Mouse (Mus musculus) ES-E14 (cell line): ENCODE measurements around the gene Bloc1s3. TPM values are rescaled to one million over a fixed set of nuclear protein-coding genes. Genes with fewer than 3 reads are reported as not detected.
A peak's percentile ranks its signal among the peaks of the same experiment; 100 is the strongest.
"Not testable (repeated sequence)": the region's sequence is repeated elsewhere in the genome, so short reads cannot be mapped to it uniquely, and the experiment has no call there.

Source experiments
- DNase-seq: peaks from one replicate; pipeline ENCODE4 v3.0.0-alpha.2; 2013; ENCODE audit warnings: low read depth, low spot score
- H3K27ac ChIP-seq: 2 replicates; pipeline ENCODE4 v1.5.1; 2012; ENCODE audit warnings: low read depth, mild to moderate bottlenecking, low read length, moderate library complexity, mixed read lengths; ENCODE audit not compliant: poor library complexity, insufficient read depth, severe bottlenecking
- H3K36me3 ChIP-seq: 2 replicates; pipeline ENCODE4 v1.6.1; 2012; ENCODE audit warnings: mild to moderate bottlenecking, low read length, moderate library complexity, mixed read lengths; ENCODE audit not compliant: control insufficient read depth, poor library complexity, insufficient read depth, severe bottlenecking
- H3K4me1 ChIP-seq, 2 experiments: fragments of 150-350 bp in 1 of 2; sonication (generic) in 1 of 2; 2 replicates each; pipeline ENCODE4 v1.6.1; 2012; ENCODE audit warnings: low read length in 2 of 2, mild to moderate bottlenecking in 1 of 2, mixed read lengths in 1 of 2; ENCODE audit not compliant: control insufficient read depth in 2 of 2, insufficient read depth in 2 of 2, poor library complexity in 1 of 2
- H3K4me3 ChIP-seq, 2 experiments: fragments of 150-350 bp in 1 of 2; sonication (generic) in 1 of 2; 2 replicates each; pipeline ENCODE4 v1.5.1; 2012; ENCODE audit warnings: low read length in 2 of 2, low read depth in 1 of 2, mild to moderate bottlenecking in 1 of 2, mixed read lengths in 1 of 2; ENCODE audit not compliant: insufficient read depth in 1 of 2, poor library complexity in 1 of 2, severe bottlenecking in 1 of 2
- H3K9ac ChIP-seq: 2 replicates; pipeline ENCODE4 v1.6.1; 2012; ENCODE audit warnings: low read depth, mild to moderate bottlenecking, low read length, mixed read lengths; ENCODE audit not compliant: poor library complexity, insufficient read depth, severe bottlenecking
- H3K9me3 ChIP-seq: fragments of 150-350 bp; sonication (generic); 2 replicates; pipeline ENCODE4 v1.6.1; 2012; ENCODE audit warnings: low read depth, mild to moderate bottlenecking, low read length; ENCODE audit not compliant: control insufficient read depth, insufficient read depth
- CHD2 ChIP-seq: IDR thresholded peaks from 2 replicates; pipeline ENCODE4 v1.6.1; 2014; ENCODE audit warnings: mild to moderate bottlenecking, low read depth, low read length, inconsistent platforms
- HCFC1 ChIP-seq: IDR thresholded peaks from 2 replicates; pipeline ENCODE4 v1.6.1; 2012; ENCODE audit warnings: low read length, inconsistent platforms, borderline replicate concordance; ENCODE audit not compliant: insufficient read depth
- MAFK ChIP-seq: IDR thresholded peaks from 2 replicates; pipeline ENCODE4 v1.6.1; 2014; ENCODE audit warnings: mild to moderate bottlenecking, low read depth, low read length, inconsistent platforms; ENCODE audit not compliant: insufficient read depth
- ZC3H11A ChIP-seq: IDR thresholded peaks from 2 replicates; pipeline ENCODE4 v1.6.1; 2012; ENCODE audit warnings: low read depth, mild to moderate bottlenecking, inconsistent platforms, low read length, borderline replicate concordance
- ZNF384 ChIP-seq: IDR thresholded peaks from 2 replicates; pipeline ENCODE4 v1.6.1; 2012; ENCODE audit warnings: low read depth, low read length, inconsistent platforms
- in situ Hi-C, 2 experiments: fragments of 600-800 bp; cut with MboI; formaldehyde crosslinking; loops; one replicate each; pipeline ENCODE4 v1.15.1; 2025; ENCODE audit warnings: low sequenced_read_pairs in 2 of 2, inconsistent platforms in 1 of 2; ENCODE audit not compliant: unreplicated experiment in 2 of 2
- total RNA-seq: library from RNA; depleted of rRNA; stranded (reverse); fragments of 300-350 nt; gene quantifications from 2 replicates; pipeline ENCODE4 v1.2.3, GENCODE M21; 2012

Gene Bloc1s3
- total RNA-seq, 1 experiment, result 3.1 TPM

- in situ Hi-C loops, result no loop called here
- H3K27ac ChIP-seq, result no peak overlapping the region
- H3K9me3 ChIP-seq, result no peaks in the 10 kb centered on the region
- H3K4me3 ChIP-seq, result no peak overlapping the region
- no peak for TF ChIP-seq ZC3H11A
- TF ChIP-seq MAFK, result no peak
- no peak for TF ChIP-seq ZNF384
- no peak for TF ChIP-seq HCFC1
- no peak for TF ChIP-seq CHD2
- DNase-seq, result no peak
- H3K36me3 ChIP-seq, result no peaks in the 10 kb centered on the region
- peaks cover 0 to 8% of the 10 kb centered on the region in 2 experiments; a peak in 2 of 4 replicates for H3K4me1 ChIP-seq
- no peak overlapping the region for H3K9ac ChIP-seq
Measured at GRCm38 (mm10) chr7:19512353-19512752, 4.2 kb upstream of the Bloc1s3 start.

- not testable (repeated sequence) for H3K4me1 ChIP-seq
Measured at GRCm38 (mm10) chr7:19511934-19512333, 3.8 kb upstream of the Bloc1s3 start.

GRCm38 (mm10) chr7:19509786-19510185 is 1.6 kb upstream of the Bloc1s3 start:
- H3K9ac ChIP-seq, result no peak overlapping the region
- in situ Hi-C loops, result no loop called here

More at GRCm38 (mm10) chr7:19511934-19512333, 3.8 kb upstream of the Bloc1s3 start:
- H3K27ac ChIP-seq, H3K4me3 ChIP-seq, H3K9ac ChIP-seq, H3K9me3 ChIP-seq, H3K36me3 ChIP-seq, in situ Hi-C loops, DNase-seq: not testable (repeated sequence)

GRCm38 (mm10) chr7:19508924-19509568 is 879 bp upstream of the Bloc1s3 start:
- Histone ChIP-seq H3K27ac (0 out of 2 replicates have a peak overlapping the region, but pooled peaks have one; percentile 22), H3K36me3 (no peaks in the 10 kb centered on the region), H3K9me3 (no peaks in the 10 kb centered on the region), H3K4me1 (peaks cover 0 to 10% of the 10 kb centered on the region in 2 experiments; a peak in 2 of 4 replicates), H3K9ac (peak overlapping the region; percentile 86), H3K4me3 (peak overlapping the region; percentile 87 to 96)
- in situ Hi-C loops, result no loop called here
- DNase-seq, result no peak
- TF ChIP-seq ZC3H11A (no peak), HCFC1 (no peak)

More at GRCm38 (mm10) chr7:19509786-19510185, 1.6 kb upstream of the Bloc1s3 start:
- TF ChIP-seq CHD2 (no peak), MAFK (no peak), ZNF384 (no peak), HCFC1 (no peak), ZC3H11A (no peak)
- H3K4me1 ChIP-seq, result peaks cover 0 to 10% of the 10 kb centered on the region in 2 experiments; a peak in 2 of 4 replicates
- no peaks in the 10 kb centered on the region for H3K36me3 ChIP-seq
- no peak for DNase-seq
- H3K9me3 ChIP-seq, result no peaks in the 10 kb centered on the region
- H3K27ac ChIP-seq, result no peak overlapping the region
- H3K4me3 ChIP-seq, result 0 out of 4 replicates have a peak overlapping the region, but pooled peaks of 1 of the 2 experiments have one; percentile 87

- Histone ChIP-seq H3K9ac (peak overlapping the region; percentile 45), H3K4me3 (peak overlapping the region; percentile 67 to 96), H3K36me3 (no peaks in the 10 kb centered on the region), H3K27ac (0 out of 2 replicates have a peak overlapping the region, but pooled peaks have one; percentile 9), H3K4me1 (peaks cover 0 to 8% of the 10 kb centered on the region in 2 experiments; a peak in 1 of 4 replicates), H3K9me3 (no peaks in the 10 kb centered on the region)
- TF ChIP-seq ZNF384 (no peak), HCFC1 (no peak), ZC3H11A (no peak), MAFK (no peak), CHD2 (no peak)
- no peak for DNase-seq
- in situ Hi-C loops, result no loop called here
Measured at GRCm38 (mm10) chr7:19507612-19507981, 570 bp downstream of the Bloc1s3 start.
